Mouse (Mus musculus) gastrocnemius, adult 2 months (tissue): Measurements from ENCODE around the gene Cdhr1. TPM values are rescaled to one million over a fixed set of nuclear protein-coding genes. Genes with fewer than 3 reads are reported as not detected.

Source experiments
- DNase-seq: peaks from one replicate; pipeline ENCODE4 v3.0.0; 2022
- H3K27ac ChIP-seq: fragments of 200-600 bp; 2 replicates; pipeline ENCODE4 v1.8.1; 2022; ENCODE audit warnings: mild to moderate bottlenecking
- H3K4me3 ChIP-seq: fragments of 200-600 bp; 2 replicates; pipeline ENCODE4 v1.8.1; 2022; ENCODE audit warnings: mild to moderate bottlenecking, moderate library complexity
- CTCF ChIP-seq: fragments of 200-600 bp; IDR thresholded peaks from 2 replicates; pipeline ENCODE4 v1.8.1; 2022; ENCODE audit warnings: antibody characterized with exemption, mild to moderate bottlenecking, moderate library complexity
- intact Hi-C: fragments of 180-260 bp; cut with DNase I; formaldehyde crosslinking; loops from one replicate; pipeline ENCODE4 v1.15.1; 2025
- total RNA-seq, 2 experiments: library from RNA; stranded (reverse); gene quantifications; 2 replicates each; pipeline ENCODE4 v1.2.3; 2021

The Cdhr1 gene
- total RNA-seq, 2 experiments from 2014 or later = not detected

DNA sequence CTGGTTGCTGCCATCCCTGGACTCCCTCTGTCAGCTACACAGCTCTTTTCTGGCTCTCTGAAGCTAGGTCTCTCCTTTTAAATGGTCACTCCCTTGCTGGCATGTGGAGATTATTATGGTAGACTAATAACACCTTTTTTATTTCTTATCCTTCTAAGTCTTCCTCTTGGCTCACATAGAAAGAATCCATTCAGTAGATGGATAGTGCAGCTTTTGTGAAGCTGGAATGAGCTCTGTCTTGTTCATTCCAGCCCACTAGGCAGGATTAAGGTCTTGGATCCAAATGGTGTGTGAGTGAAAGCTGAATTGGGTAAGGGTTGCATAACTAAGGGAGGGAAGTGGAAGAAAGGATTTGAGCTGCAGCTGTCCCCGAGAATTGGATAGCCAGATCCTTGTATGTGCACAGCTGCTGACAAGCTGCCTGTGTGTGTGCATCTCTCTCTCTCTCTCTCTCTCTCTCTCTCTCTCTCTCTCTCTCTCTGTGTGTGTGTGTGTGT lies 49.2 kb downstream of the Cdhr1 start, which contains the start of gene Rgr:
TSS of gene Rgr (minus strand) at position 51 of the 497 bp plus-strand sequence.
- intact Hi-C loops = no loop called here
- Histone ChIP-seq H3K27ac (no peak within 1 kb of the TSS), H3K4me3 (no peak within 1 kb of the TSS)
- DNase-seq = no peak
- TF ChIP-seq CTCF = no peak

- DNase-seq = no peak
- no peak overlapping the region for H3K4me3 ChIP-seq
- intact Hi-C loops = loop anchor here (5.0 kb wide), 2 partner anchors 82 to 97 kb away; no protein-coding TSS in a partner anchor
- H3K27ac ChIP-seq = no peak overlapping the region
- no peak for TF ChIP-seq CTCF
Observed at GRCm38 (mm10) chr14:37034432-37034831, 63.7 kb downstream of the Cdhr1 start.

- Histone ChIP-seq H3K27ac (no peak overlapping the region), H3K4me3 (peak overlapping the region; percentile 37)
- DNase-seq = peak; percentile 70
- TF ChIP-seq CTCF = peak; percentile 99
- intact Hi-C loops = loop anchor here (1.0 to 5.0 kb wide), 3 partner anchors 81 to 169 kb away; no protein-coding TSS in a partner anchor
Observed at GRCm38 (mm10) chr14:37033241-37033640, 64.9 kb downstream of the Cdhr1 start.

DNA sequence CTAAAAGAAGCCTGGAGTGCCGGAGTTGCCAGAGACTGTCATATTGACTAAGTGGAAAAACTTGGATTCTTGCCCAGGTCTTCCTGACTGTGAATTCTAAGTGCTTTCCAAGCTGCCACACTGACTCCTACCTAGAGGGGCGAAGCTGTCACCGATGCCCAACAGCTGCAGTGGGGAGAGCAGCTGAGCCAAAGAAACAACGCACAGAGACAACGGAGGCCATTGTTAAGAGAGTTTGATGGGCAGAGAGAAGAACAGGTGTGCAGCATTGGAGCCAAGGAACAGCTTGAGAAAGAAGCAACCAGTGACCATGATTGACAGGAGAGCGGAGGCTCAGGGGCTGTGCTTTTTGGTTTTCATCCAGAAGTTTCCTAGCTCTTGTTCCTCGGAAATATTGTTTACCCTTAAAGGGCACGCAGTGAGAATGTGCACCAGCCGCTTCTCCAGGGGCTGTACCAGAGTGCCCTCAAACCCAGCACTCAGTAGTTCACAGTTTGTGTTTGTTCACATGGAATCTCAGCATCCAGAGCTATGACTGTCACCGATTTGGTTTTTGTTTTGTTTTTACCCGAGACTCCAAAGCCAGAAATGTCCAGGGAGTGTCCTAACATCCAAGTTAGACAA lies 65.6 kb downstream of the Cdhr1 start:
- no peak for DNase-seq
- intact Hi-C loops = loop anchor here (1.0 to 5.0 kb wide), 3 partner anchors 80 to 168 kb away; no protein-coding TSS in a partner anchor
- TF ChIP-seq CTCF = no peak
- H3K4me3 ChIP-seq = peak overlapping the region; percentile 37
- no peak overlapping the region for H3K27ac ChIP-seq

DNA sequence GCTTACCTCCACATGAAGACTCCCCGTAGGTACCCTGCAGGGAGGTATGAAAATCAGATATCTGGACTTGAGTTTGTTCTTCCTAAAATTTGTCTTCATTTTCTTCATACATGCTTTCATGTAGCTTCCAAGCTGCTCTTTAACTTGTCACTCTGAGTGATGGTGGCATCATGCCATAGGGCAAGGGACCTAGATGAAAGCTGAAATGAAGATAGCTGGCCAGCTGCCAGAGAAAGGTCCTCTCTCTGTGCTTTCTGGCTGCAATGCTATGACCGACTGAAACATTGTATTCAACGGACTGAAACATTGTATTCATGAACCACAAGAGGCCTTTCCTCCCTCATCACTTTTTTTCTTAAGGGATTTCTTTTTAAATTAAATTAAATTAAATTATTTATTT lies 69.6 kb downstream of the Cdhr1 start:
- intact Hi-C loops = no loop called here
- Histone ChIP-seq H3K27ac (no peak overlapping the region), H3K4me3 (no peak overlapping the region)
- no peak for TF ChIP-seq CTCF
- no peak for DNase-seq

GRCm38 (mm10) chr14:37027951-37028350 lies 70.2 kb downstream of the Cdhr1 start:
- no peak for TF ChIP-seq CTCF
- intact Hi-C loops = no loop called here
- no peak for DNase-seq
- Histone ChIP-seq H3K4me3 (no peak overlapping the region), H3K27ac (no peak overlapping the region)

Other genes with a start within 250 kb of the Cdhr1 start
- gene Ccser2, start 129.6 kb downstream of the Cdhr1 start, total RNA-seq = 10 to 100 TPM; 57.2 to 63.8 TPM
- gene Rgr, start 49.4 kb downstream of the Cdhr1 start, total RNA-seq = not detected
- not detected for gene Lrit1, start 43.5 kb downstream of the Cdhr1 start, total RNA-seq
- gene Lrit2, start 30.4 kb downstream of the Cdhr1 start, total RNA-seq = not detected
- gene 2610528A11Rik, start 15.7 kb upstream of the Cdhr1 start, total RNA-seq = under 1 TPM; 0.48 to 0.92 TPM
- gene Ghitm, start 36.9 kb upstream of the Cdhr1 start, total RNA-seq = 100 to 1,000 TPM; 416 to 464 TPM